Mouse (Mus musculus): ENCODE results near the gene Arnt2. TPM values are rescaled to one million over a fixed set of nuclear protein-coding genes. Genes with fewer than 3 reads are reported as not detected.

Arnt2 gene
- polyA plus RNA-seq, 1 experiment from 2014 or later: 2.3 TPM

GRCm38 (mm10) chr7:84420581-84421290, 10.8 kb upstream of the Arnt2 start:
- peaks cover 0 to 2% of the 10 kb centered on the region in 2 experiments; a peak in 1 of 4 replicates for H3K4me1 ChIP-seq (ENCODE audit: control insufficient read depth in 2 of 2, insufficient read depth in 2 of 2, low read length in 2 of 2)
- no peak overlapping the region for H3K27ac ChIP-seq (replicated peaks in 1 of 2; ENCODE audit: control insufficient read depth in 1 of 2, insufficient read depth in 1 of 2, low read depth in 2 of 2, low read length in 2 of 2)
- no peak overlapping the region for H3K4me3 ChIP-seq (ENCODE audit: control insufficient read depth in 1 of 2, insufficient read depth in 1 of 2, low read depth in 1 of 2, low read length in 2 of 2)
- H3K9me3 ChIP-seq (ENCODE audit: control insufficient read depth, low read length): no peaks in the 10 kb centered on the region
- H3K36me3 ChIP-seq (ENCODE audit: control insufficient read depth, insufficient read depth, low read length): no peaks in the 10 kb centered on the region
- no peaks in the 10 kb centered on the region for H3K27me3 ChIP-seq (ENCODE audit: control insufficient read depth, insufficient read depth, low read length)
- ATAC-seq (ENCODE audit: insufficient number of reproducible peaks, insufficient read depth, low FRiP score, low read depth): no peak
- H3K9ac ChIP-seq (ENCODE audit: low read length): no peak overlapping the region
- no peak overlapping the region for H3K4me2 ChIP-seq (ENCODE audit: low read length)
- WGBS: 53% methylated on average over 3 of the region's 3 CpGs

- no peak for ATAC-seq (ENCODE audit: insufficient number of reproducible peaks, insufficient read depth, low FRiP score, low read depth)
- no peak overlapping the region for H3K9ac ChIP-seq (ENCODE audit: low read length)
Observed at GRCm38 (mm10) chr7:84417441-84417840, 7.5 kb upstream of the Arnt2 start.

GRCm38 (mm10) chr7:84412570-84412969, 2.6 kb upstream of the Arnt2 start:
- no peak for ATAC-seq (ENCODE audit: insufficient number of reproducible peaks, insufficient read depth, low FRiP score, low read depth)
- Histone ChIP-seq H3K4me3 (ENCODE audit: control insufficient read depth in 1 of 2, insufficient read depth in 1 of 2, low read depth in 1 of 2, low read length in 2 of 2) (no peak overlapping the region), H3K4me1 (ENCODE audit: control insufficient read depth in 2 of 2, insufficient read depth in 2 of 2, low read length in 2 of 2) (peaks cover 3 to 9% of the 10 kb centered on the region in 2 experiments; a peak in 3 of 4 replicates), H3K27ac (replicated peaks in 1 of 2; ENCODE audit: control insufficient read depth in 1 of 2, insufficient read depth in 1 of 2, low read depth in 2 of 2, low read length in 2 of 2) (no peak overlapping the region), H3K4me2 (ENCODE audit: low read length) (no peak overlapping the region), H3K9ac (ENCODE audit: low read length) (no peak overlapping the region), H3K36me3 (ENCODE audit: control insufficient read depth, insufficient read depth, low read length) (no peaks in the 10 kb centered on the region), H3K9me3 (ENCODE audit: control insufficient read depth, low read length) (no peaks in the 10 kb centered on the region), H3K27me3 (ENCODE audit: control insufficient read depth, insufficient read depth, low read length) (peaks cover 36% of the 10 kb centered on the region)
- WGBS: 78% methylated on average over 8 of the region's 8 CpGs

More at GRCm38 (mm10) chr7:84417441-84417840, 7.5 kb upstream of the Arnt2 start:
- no peaks in the 10 kb centered on the region for H3K9me3 ChIP-seq (ENCODE audit: control insufficient read depth, low read length)
- H3K27me3 ChIP-seq (ENCODE audit: control insufficient read depth, insufficient read depth, low read length): no peaks in the 10 kb centered on the region; the same call in 1 of the 2 replicates
- H3K27ac ChIP-seq (replicated peaks in 1 of 2; ENCODE audit: control insufficient read depth in 1 of 2, insufficient read depth in 1 of 2, low read depth in 2 of 2, low read length in 2 of 2): no peak overlapping the region
- H3K4me1 ChIP-seq (ENCODE audit: control insufficient read depth in 2 of 2, insufficient read depth in 2 of 2, low read length in 2 of 2): peaks cover 0 to 2% of the 10 kb centered on the region in 2 experiments; a peak in 1 of 4 replicates
- no peaks in the 10 kb centered on the region for H3K36me3 ChIP-seq (ENCODE audit: control insufficient read depth, insufficient read depth, low read length)
- H3K4me2 ChIP-seq (ENCODE audit: low read length): no peak overlapping the region
- H3K4me3 ChIP-seq (ENCODE audit: control insufficient read depth in 1 of 2, insufficient read depth in 1 of 2, low read depth in 1 of 2, low read length in 2 of 2): no peak overlapping the region

DNA sequence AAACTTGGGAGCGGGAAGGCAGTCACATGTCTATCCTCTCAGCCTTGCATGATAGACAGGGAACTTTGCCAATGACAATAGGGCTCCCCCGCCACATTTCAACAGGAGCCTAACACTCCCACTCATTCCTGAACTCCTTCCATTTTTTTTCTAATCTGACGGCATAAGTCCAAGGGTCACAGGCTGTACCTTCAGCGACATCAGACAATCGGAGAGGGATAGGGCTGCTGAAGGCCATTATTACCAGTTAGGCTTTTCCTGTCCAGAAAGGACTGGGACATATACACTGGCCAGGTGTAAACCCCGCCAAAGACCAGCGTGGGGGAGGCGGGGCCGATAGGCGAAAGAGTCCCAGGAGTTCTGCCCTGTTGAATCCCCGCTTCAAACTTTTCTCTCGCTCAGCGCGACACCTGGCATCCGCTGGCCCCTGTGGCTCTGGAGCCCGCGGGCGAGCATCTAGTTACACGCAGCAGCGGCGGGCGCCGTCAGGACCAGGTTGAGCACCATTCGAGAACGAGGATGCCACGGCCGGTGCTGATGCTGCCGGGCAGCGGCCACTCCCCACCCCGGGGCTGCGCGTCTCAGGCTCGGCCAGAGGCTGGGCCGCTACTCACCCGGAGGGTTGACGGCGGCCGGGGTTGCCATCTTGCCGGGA, 608 bp downstream of the Arnt2 start:
- Histone ChIP-seq H3K9me3 (ENCODE audit: control insufficient read depth, low read length) (no peaks in the 10 kb centered on the region), H3K27me3 (ENCODE audit: control insufficient read depth, insufficient read depth, low read length) (peaks cover 36% of the 10 kb centered on the region), H3K4me3 (ENCODE audit: control insufficient read depth in 1 of 2, insufficient read depth in 1 of 2, low read depth in 1 of 2, low read length in 2 of 2) (peak overlapping the region; percentile 64 to 69), H3K4me1 (ENCODE audit: control insufficient read depth in 2 of 2, insufficient read depth in 2 of 2, low read length in 2 of 2) (peaks cover 3 to 9% of the 10 kb centered on the region in 2 experiments; a peak in 3 of 4 replicates), H3K9ac (ENCODE audit: low read length) (peak overlapping the region; percentile 76), H3K27ac (replicated peaks in 1 of 2; ENCODE audit: control insufficient read depth in 1 of 2, insufficient read depth in 1 of 2, low read depth in 2 of 2, low read length in 2 of 2) (no peak overlapping the region), H3K4me2 (ENCODE audit: low read length) (peak overlapping the region; percentile 94), H3K36me3 (ENCODE audit: control insufficient read depth, insufficient read depth, low read length) (no peaks in the 10 kb centered on the region)
- WGBS: 2% methylated on average over 39 of the region's 39 CpGs
- ATAC-seq (ENCODE audit: insufficient number of reproducible peaks, insufficient read depth, low FRiP score, low read depth): peak; percentile 18

GRCm38 (mm10) chr7:84408282-84408681, 1.7 kb downstream of the Arnt2 start:
- no peak overlapping the region for H3K4me2 ChIP-seq (ENCODE audit: low read length)

DNA sequence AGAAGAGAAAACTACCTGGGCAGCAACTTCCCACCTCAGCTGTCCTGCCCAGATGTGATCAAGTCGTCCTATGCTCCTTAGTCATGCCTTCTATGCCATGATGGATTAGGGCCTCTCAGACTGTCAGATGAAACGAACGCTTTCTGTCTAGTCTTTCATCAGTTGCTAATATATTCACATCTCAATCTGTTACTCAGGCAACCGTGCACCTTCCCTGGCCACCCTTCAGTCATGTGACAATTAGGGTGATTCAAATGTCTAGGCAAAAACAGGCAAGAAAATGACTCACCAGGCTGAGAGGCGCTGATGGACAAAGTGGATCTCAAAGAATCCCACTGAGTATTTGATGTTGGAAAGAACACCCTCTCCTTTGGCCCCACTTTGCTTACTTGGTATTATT, 6.6 kb downstream of the Arnt2 start:
- Histone ChIP-seq H3K9me3 (ENCODE audit: control insufficient read depth, low read length) (no peaks in the 10 kb centered on the region), H3K36me3 (ENCODE audit: control insufficient read depth, insufficient read depth, low read length) (no peaks in the 10 kb centered on the region), H3K9ac (ENCODE audit: low read length) (no peak overlapping the region), H3K4me3 (ENCODE audit: control insufficient read depth in 1 of 2, insufficient read depth in 1 of 2, low read depth in 1 of 2, low read length in 2 of 2) (no peak overlapping the region), H3K4me1 (ENCODE audit: control insufficient read depth in 2 of 2, insufficient read depth in 2 of 2, low read length in 2 of 2) (no peaks in the 10 kb centered on the region), H3K27ac (replicated peaks in 1 of 2; ENCODE audit: control insufficient read depth in 1 of 2, insufficient read depth in 1 of 2, low read depth in 2 of 2, low read length in 2 of 2) (no peak overlapping the region), H3K27me3 (ENCODE audit: control insufficient read depth, insufficient read depth, low read length) (0 out of 2 replicates have a peak, but pooled peaks cover 7% of the 10 kb centered on the region), H3K4me2 (ENCODE audit: low read length) (no peak overlapping the region)
- WGBS: 70% methylated on average over 5 of the region's 5 CpGs
- ATAC-seq (ENCODE audit: insufficient number of reproducible peaks, insufficient read depth, low FRiP score, low read depth): no peak

More at GRCm38 (mm10) chr7:84408282-84408681, 1.7 kb downstream of the Arnt2 start:
- no peak for ATAC-seq (ENCODE audit: insufficient number of reproducible peaks, insufficient read depth, low FRiP score, low read depth)
- no peaks in the 10 kb centered on the region for H3K36me3 ChIP-seq (ENCODE audit: control insufficient read depth, insufficient read depth, low read length)
- H3K27ac ChIP-seq (replicated peaks in 1 of 2; ENCODE audit: control insufficient read depth in 1 of 2, insufficient read depth in 1 of 2, low read depth in 2 of 2, low read length in 2 of 2): no peak overlapping the region
- WGBS: 68% methylated on average over 5 of the region's 5 CpGs
- no peaks in the 10 kb centered on the region for H3K9me3 ChIP-seq (ENCODE audit: control insufficient read depth, low read length)
- peaks cover 3 to 9% of the 10 kb centered on the region in 2 experiments; a peak in 3 of 4 replicates for H3K4me1 ChIP-seq (ENCODE audit: control insufficient read depth in 2 of 2, insufficient read depth in 2 of 2, low read length in 2 of 2)
- peaks cover 36% of the 10 kb centered on the region for H3K27me3 ChIP-seq (ENCODE audit: control insufficient read depth, insufficient read depth, low read length)
- H3K9ac ChIP-seq (ENCODE audit: low read length): no peak overlapping the region
- no peak overlapping the region for H3K4me3 ChIP-seq (ENCODE audit: control insufficient read depth in 1 of 2, insufficient read depth in 1 of 2, low read depth in 1 of 2, low read length in 2 of 2)

GRCm38 (mm10) chr7:84401641-84402455, 8.1 kb downstream of the Arnt2 start:
- no peak overlapping the region for H3K9ac ChIP-seq (ENCODE audit: low read length)
- no peaks in the 10 kb centered on the region for H3K27me3 ChIP-seq (ENCODE audit: control insufficient read depth, insufficient read depth, low read length)
- no peak for ATAC-seq (ENCODE audit: insufficient number of reproducible peaks, insufficient read depth, low FRiP score, low read depth)
- H3K27ac ChIP-seq (replicated peaks in 1 of 2; ENCODE audit: control insufficient read depth in 1 of 2, insufficient read depth in 1 of 2, low read depth in 2 of 2, low read length in 2 of 2): no peak overlapping the region
- 60% methylated on average over 9 of the region's 9 CpGs for WGBS
- H3K36me3 ChIP-seq (ENCODE audit: control insufficient read depth, insufficient read depth, low read length): no peaks in the 10 kb centered on the region
- no peaks in the 10 kb centered on the region for H3K4me1 ChIP-seq (ENCODE audit: control insufficient read depth in 2 of 2, insufficient read depth in 2 of 2, low read length in 2 of 2)
- no peak overlapping the region for H3K4me3 ChIP-seq (ENCODE audit: control insufficient read depth in 1 of 2, insufficient read depth in 1 of 2, low read depth in 1 of 2, low read length in 2 of 2)
- no peaks in the 10 kb centered on the region for H3K9me3 ChIP-seq (ENCODE audit: control insufficient read depth, low read length)
- H3K4me2 ChIP-seq (ENCODE audit: low read length): no peak overlapping the region
